Mouse (Mus musculus): ENCODE data around the gene Opcml. TPM values are rescaled to one million over a fixed set of nuclear protein-coding genes. Genes with fewer than 3 reads are reported as not detected.

Opcml gene
- polyA plus RNA-seq, 1 experiment from 2014 or later, result 0.10 TPM

- no peak for ATAC-seq (ENCODE audit: insufficient read depth)
- no peak overlapping the region for H3K9ac ChIP-seq
- peaks cover 9% of the 10 kb centered on the region for H3K27me3 ChIP-seq
- no peak overlapping the region for H3K4me2 ChIP-seq
- H3K36me3 ChIP-seq (replicated peaks), result no peaks in the 10 kb centered on the region
- 55% methylated on average over 1 of the region's 1 CpGs for WGBS (ENCODE audit: insufficient replicate concordance)
- H3K27ac ChIP-seq (replicated peaks), result no peak overlapping the region
- H3K4me3 ChIP-seq (replicated peaks), result no peak overlapping the region
- no peaks in the 10 kb centered on the region for H3K4me1 ChIP-seq (replicated peaks)
- no peaks in the 10 kb centered on the region; the same call in 1 of the 2 replicates for H3K9me3 ChIP-seq (replicated peaks)
Observed at GRCm38 (mm10) chr9:27796535-27796934, 6.0 kb downstream of the Opcml start.

GRCm38 (mm10) chr9:27800992-27801391, 10.4 kb downstream of the Opcml start:
- no peaks in the 10 kb centered on the region for H3K36me3 ChIP-seq (replicated peaks)
- no peaks in the 10 kb centered on the region; the same call in 1 of the 2 replicates for H3K9me3 ChIP-seq (replicated peaks)
- no peak overlapping the region for H3K27ac ChIP-seq (replicated peaks)
- no peak overlapping the region for H3K4me3 ChIP-seq (replicated peaks)
- H3K4me2 ChIP-seq, result no peak overlapping the region
- H3K4me1 ChIP-seq (replicated peaks), result no peaks in the 10 kb centered on the region
- WGBS (ENCODE audit: insufficient replicate concordance), result 27% methylated on average over 2 of the region's 2 CpGs
- no peaks in the 10 kb centered on the region for H3K27me3 ChIP-seq
- ATAC-seq (ENCODE audit: insufficient read depth), result no peak
- no peak overlapping the region for H3K9ac ChIP-seq

- Histone ChIP-seq H3K9me3 (replicated peaks) (no peaks in the 10 kb centered on the region), H3K36me3 (replicated peaks) (no peaks in the 10 kb centered on the region), H3K4me2 (no peak overlapping the region), H3K27ac (replicated peaks) (no peak overlapping the region), H3K4me3 (replicated peaks) (no peak overlapping the region), H3K27me3 (no peaks in the 10 kb centered on the region), H3K9ac (no peak overlapping the region), H3K4me1 (replicated peaks) (no peaks in the 10 kb centered on the region)
- 60% methylated on average over 3 of the region's 3 CpGs for WGBS (ENCODE audit: insufficient replicate concordance)
- no peak for ATAC-seq (ENCODE audit: insufficient read depth)
Observed at GRCm38 (mm10) chr9:27801807-27802206, 11.2 kb downstream of the Opcml start.

GRCm38 (mm10) chr9:27802379-27802778, 11.8 kb downstream of the Opcml start:
- H3K27ac ChIP-seq (replicated peaks), result no peak overlapping the region
- no peak overlapping the region for H3K4me3 ChIP-seq (replicated peaks)
- no peak overlapping the region for H3K9ac ChIP-seq
- no peaks in the 10 kb centered on the region for H3K27me3 ChIP-seq
- no peaks in the 10 kb centered on the region for H3K4me1 ChIP-seq (replicated peaks)
- H3K4me2 ChIP-seq, result no peak overlapping the region
- no peak for ATAC-seq (ENCODE audit: insufficient read depth)
- H3K36me3 ChIP-seq (replicated peaks), result no peaks in the 10 kb centered on the region
- H3K9me3 ChIP-seq (replicated peaks), result no peaks in the 10 kb centered on the region

GRCm38 (mm10) chr9:27804461-27804860, 13.9 kb downstream of the Opcml start:
- no peak for ATAC-seq (ENCODE audit: insufficient read depth)
- no peak overlapping the region for H3K27ac ChIP-seq (replicated peaks)
- 61% methylated on average over 3 of the region's 3 CpGs for WGBS (ENCODE audit: insufficient replicate concordance)
- no peaks in the 10 kb centered on the region for H3K27me3 ChIP-seq
- no peak overlapping the region for H3K9ac ChIP-seq
- no peak overlapping the region for H3K4me2 ChIP-seq
- H3K9me3 ChIP-seq (replicated peaks), result no peaks in the 10 kb centered on the region
- no peaks in the 10 kb centered on the region for H3K4me1 ChIP-seq (replicated peaks)
- H3K36me3 ChIP-seq (replicated peaks), result no peaks in the 10 kb centered on the region
- H3K4me3 ChIP-seq (replicated peaks), result no peak overlapping the region

- Histone ChIP-seq H3K4me3 (replicated peaks) (no peak overlapping the region), H3K27me3 (no peaks in the 10 kb centered on the region), H3K36me3 (replicated peaks) (no peaks in the 10 kb centered on the region), H3K27ac (replicated peaks) (no peak overlapping the region), H3K4me2 (no peak overlapping the region), H3K9ac (no peak overlapping the region), H3K9me3 (replicated peaks) (no peaks in the 10 kb centered on the region), H3K4me1 (replicated peaks) (no peaks in the 10 kb centered on the region)
- WGBS (ENCODE audit: insufficient replicate concordance), result 73% methylated on average over 8 of the region's 8 CpGs
- no peak for ATAC-seq (ENCODE audit: insufficient read depth)
Observed at GRCm38 (mm10) chr9:27809741-27810140, 19.2 kb downstream of the Opcml start.

GRCm38 (mm10) chr9:27813207-27813790, 22.7 kb downstream of the Opcml start:
- no peak for ATAC-seq (ENCODE audit: insufficient read depth)
- Histone ChIP-seq H3K36me3 (replicated peaks) (no peaks in the 10 kb centered on the region), H3K27ac (replicated peaks) (no peak overlapping the region), H3K4me2 (no peak overlapping the region), H3K9ac (no peak overlapping the region), H3K27me3 (no peaks in the 10 kb centered on the region), H3K4me3 (replicated peaks) (no peak overlapping the region), H3K4me1 (replicated peaks) (no peaks in the 10 kb centered on the region), H3K9me3 (replicated peaks) (no peaks in the 10 kb centered on the region)
- 19% methylated on average over 3 of the region's 3 CpGs for WGBS (ENCODE audit: insufficient replicate concordance)

- H3K9me3 ChIP-seq (replicated peaks), result no peaks in the 10 kb centered on the region
- 23% methylated on average over 2 of the region's 2 CpGs for whole genome bisulfite sequencing (ENCODE audit: insufficient replicate concordance)
- H3K36me3 ChIP-seq (replicated peaks), result no peaks in the 10 kb centered on the region
- no peaks in the 10 kb centered on the region for H3K4me1 ChIP-seq (replicated peaks)
- no peaks in the 10 kb centered on the region for H3K27me3 ChIP-seq
- no peak overlapping the region for H3K4me3 ChIP-seq (replicated peaks)
- no peak overlapping the region for H3K9ac ChIP-seq
- H3K4me2 ChIP-seq, result no peak overlapping the region
- ATAC-seq (ENCODE audit: insufficient read depth), result no peak
- H3K27ac ChIP-seq (replicated peaks), result no peak overlapping the region
Observed at GRCm38 (mm10) chr9:27814161-27814560, 23.6 kb downstream of the Opcml start.

GRCm38 (mm10) chr9:27821197-27821596, 30.6 kb downstream of the Opcml start:
- Histone ChIP-seq H3K4me2 (no peak overlapping the region), H3K27ac (replicated peaks) (no peak overlapping the region), H3K4me1 (replicated peaks) (no peaks in the 10 kb centered on the region), H3K4me3 (replicated peaks) (no peak overlapping the region), H3K9ac (no peak overlapping the region), H3K27me3 (no peaks in the 10 kb centered on the region), H3K36me3 (replicated peaks) (no peaks in the 10 kb centered on the region), H3K9me3 (replicated peaks) (no peaks in the 10 kb centered on the region)
- WGBS (ENCODE audit: insufficient replicate concordance), result 22% methylated on average over 1 of the region's 1 CpGs
- ATAC-seq (ENCODE audit: insufficient read depth), result no peak

GRCm38 (mm10) chr9:27822681-27823080, 32.1 kb downstream of the Opcml start:
- ATAC-seq (ENCODE audit: insufficient read depth), result no peak
- Histone ChIP-seq H3K4me3 (replicated peaks) (no peak overlapping the region), H3K9me3 (replicated peaks) (no peaks in the 10 kb centered on the region), H3K4me2 (no peak overlapping the region), H3K36me3 (replicated peaks) (no peaks in the 10 kb centered on the region), H3K27me3 (no peaks in the 10 kb centered on the region), H3K27ac (replicated peaks) (no peak overlapping the region), H3K4me1 (replicated peaks) (no peaks in the 10 kb centered on the region), H3K9ac (no peak overlapping the region)
- WGBS (ENCODE audit: insufficient replicate concordance), result 63% methylated on average over 6 of the region's 6 CpGs

- Histone ChIP-seq H3K4me3 (replicated peaks) (no peak overlapping the region), H3K4me2 (no peak overlapping the region), H3K9me3 (replicated peaks) (no peaks in the 10 kb centered on the region), H3K9ac (no peak overlapping the region), H3K4me1 (replicated peaks) (no peaks in the 10 kb centered on the region), H3K27ac (replicated peaks) (no peak overlapping the region), H3K36me3 (replicated peaks) (no peaks in the 10 kb centered on the region), H3K27me3 (no peaks in the 10 kb centered on the region)
- 48% methylated on average over 7 of the region's 7 CpGs for WGBS (ENCODE audit: insufficient replicate concordance)
- no peak for ATAC-seq (ENCODE audit: insufficient read depth)
Observed at GRCm38 (mm10) chr9:27824424-27824823, 33.8 kb downstream of the Opcml start.

- no peaks in the 10 kb centered on the region for H3K36me3 ChIP-seq (replicated peaks)
- H3K4me2 ChIP-seq, result no peak overlapping the region
- H3K4me3 ChIP-seq (replicated peaks), result no peak overlapping the region
- H3K9ac ChIP-seq, result no peak overlapping the region
- H3K4me1 ChIP-seq (replicated peaks), result no peaks in the 10 kb centered on the region
- no peaks in the 10 kb centered on the region for H3K27me3 ChIP-seq
- ATAC-seq (ENCODE audit: insufficient read depth), result no peak
- no peaks in the 10 kb centered on the region for H3K9me3 ChIP-seq (replicated peaks)
- WGBS (ENCODE audit: insufficient replicate concordance), result 59% methylated on average over 5 of the region's 5 CpGs
- no peak overlapping the region for H3K27ac ChIP-seq (replicated peaks)
Observed at GRCm38 (mm10) chr9:27830519-27830918, 39.9 kb downstream of the Opcml start.

All from liver, embryonic 15.5 days (tissue).